Mouse (Mus musculus): ENCODE results near the gene Ltbp1. TPM values are rescaled to one million over a fixed set of nuclear protein-coding genes. Genes with fewer than 3 reads are reported as not detected.

Ltbp1 gene
- polyA plus RNA-seq, 1 experiment from 2014 or later = 1.6 TPM

GRCm38 (mm10) chr17:75236543-75236942 lies 231.2 kb downstream of the Ltbp1 start:
- Histone ChIP-seq H3K9me3 (ENCODE audit: control insufficient read depth, low read length) (no peaks in the 10 kb centered on the region), H3K27ac (ENCODE audit: low read depth, low read length) (no peak overlapping the region), H3K27me3 (replicated peaks; ENCODE audit: control insufficient read depth, insufficient read depth, low read length) (no peaks in the 10 kb centered on the region), H3K4me1 (ENCODE audit: control insufficient read depth, insufficient read depth, low read depth, low read length) (no peaks in the 10 kb centered on the region), H3K4me2 (ENCODE audit: low read length) (no peak overlapping the region), H3K4me3 (ENCODE audit: low read length) (no peak overlapping the region), H3K36me3 (ENCODE audit: control insufficient read depth, insufficient read depth, low read length) (no peaks in the 10 kb centered on the region), H3K9ac (ENCODE audit: low read depth, low read length) (no peak overlapping the region)
- WGBS = 93% methylated on average over 2 of the region's 2 CpGs
- no peak for ATAC-seq

- H3K9ac ChIP-seq (ENCODE audit: low read depth, low read length) = no peak overlapping the region
- H3K4me1 ChIP-seq (ENCODE audit: control insufficient read depth, insufficient read depth, low read depth, low read length) = no peaks in the 10 kb centered on the region
- 94% methylated on average over 3 of the region's 3 CpGs for WGBS
- H3K27ac ChIP-seq (ENCODE audit: low read depth, low read length) = no peak overlapping the region
- no peak overlapping the region for H3K4me3 ChIP-seq (ENCODE audit: low read length)
- H3K4me2 ChIP-seq (ENCODE audit: low read length) = no peak overlapping the region
- ATAC-seq = no peak
- H3K36me3 ChIP-seq (ENCODE audit: control insufficient read depth, insufficient read depth, low read length) = no peaks in the 10 kb centered on the region
- H3K27me3 ChIP-seq (replicated peaks; ENCODE audit: control insufficient read depth, insufficient read depth, low read length) = no peaks in the 10 kb centered on the region
- no peaks in the 10 kb centered on the region for H3K9me3 ChIP-seq (ENCODE audit: control insufficient read depth, low read length)
Measured at GRCm38 (mm10) chr17:75237456-75237855, 232.1 kb downstream of the Ltbp1 start.

DNA sequence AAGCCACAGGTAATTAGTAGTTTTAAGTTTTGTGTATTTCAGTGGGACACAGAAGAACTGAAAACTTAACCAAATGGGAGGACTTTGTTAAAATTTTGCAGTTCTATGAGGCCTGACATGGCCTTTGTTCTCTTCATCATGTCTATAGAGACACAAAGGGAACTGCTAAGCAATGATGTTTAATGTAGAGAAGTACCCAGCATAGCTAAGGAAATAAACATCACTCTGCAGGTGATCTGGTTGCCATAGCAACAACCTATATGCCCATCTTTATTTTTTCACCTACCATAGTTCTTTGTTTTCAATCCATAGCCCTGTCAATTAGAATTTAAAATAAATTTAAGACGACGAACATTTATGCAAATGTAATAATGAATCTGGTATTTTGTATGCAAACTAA lies 233.3 kb downstream of the Ltbp1 start:
- no peak for ATAC-seq
- Histone ChIP-seq H3K9ac (ENCODE audit: low read depth, low read length) (no peak overlapping the region), H3K27me3 (replicated peaks; ENCODE audit: control insufficient read depth, insufficient read depth, low read length) (no peaks in the 10 kb centered on the region), H3K4me1 (ENCODE audit: control insufficient read depth, insufficient read depth, low read depth, low read length) (no peaks in the 10 kb centered on the region), H3K9me3 (ENCODE audit: control insufficient read depth, low read length) (no peaks in the 10 kb centered on the region), H3K4me3 (ENCODE audit: low read length) (no peak overlapping the region), H3K4me2 (ENCODE audit: low read length) (no peak overlapping the region), H3K27ac (ENCODE audit: low read depth, low read length) (no peak overlapping the region), H3K36me3 (ENCODE audit: control insufficient read depth, insufficient read depth, low read length) (no peaks in the 10 kb centered on the region)
- whole genome bisulfite sequencing = 70% methylated on average over 2 of the region's 2 CpGs

GRCm38 (mm10) chr17:75239545-75239944 lies 234.2 kb downstream of the Ltbp1 start:
- 80% methylated on average over 3 of the region's 3 CpGs for WGBS

GRCm38 (mm10) chr17:75242086-75242485 lies 236.7 kb downstream of the Ltbp1 start:
- no peak for ATAC-seq
- no peaks in the 10 kb centered on the region for H3K27me3 ChIP-seq (replicated peaks; ENCODE audit: control insufficient read depth, insufficient read depth, low read length)
- H3K27ac ChIP-seq (ENCODE audit: low read depth, low read length) = no peak overlapping the region
- H3K4me3 ChIP-seq (ENCODE audit: low read length) = no peak overlapping the region
- no peaks in the 10 kb centered on the region for H3K9me3 ChIP-seq (ENCODE audit: control insufficient read depth, low read length)
- H3K9ac ChIP-seq (ENCODE audit: low read depth, low read length) = no peak overlapping the region
- 87% methylated on average over 1 of the region's 1 CpGs for WGBS
- no peaks in the 10 kb centered on the region for H3K36me3 ChIP-seq (ENCODE audit: control insufficient read depth, insufficient read depth, low read length)
- no peaks in the 10 kb centered on the region for H3K4me1 ChIP-seq (ENCODE audit: control insufficient read depth, insufficient read depth, low read depth, low read length)
- H3K4me2 ChIP-seq (ENCODE audit: low read length) = no peak overlapping the region

More at GRCm38 (mm10) chr17:75239545-75239944, 234.2 kb downstream of the Ltbp1 start:
- H3K27me3 ChIP-seq (replicated peaks; ENCODE audit: control insufficient read depth, insufficient read depth, low read length) = no peaks in the 10 kb centered on the region
- no peak overlapping the region for H3K9ac ChIP-seq (ENCODE audit: low read depth, low read length)
- no peaks in the 10 kb centered on the region for H3K9me3 ChIP-seq (ENCODE audit: control insufficient read depth, low read length)
- H3K4me2 ChIP-seq (ENCODE audit: low read length) = no peak overlapping the region
- H3K36me3 ChIP-seq (ENCODE audit: control insufficient read depth, insufficient read depth, low read length) = no peaks in the 10 kb centered on the region
- no peaks in the 10 kb centered on the region for H3K4me1 ChIP-seq (ENCODE audit: control insufficient read depth, insufficient read depth, low read depth, low read length)
- no peak overlapping the region for H3K4me3 ChIP-seq (ENCODE audit: low read length)
- H3K27ac ChIP-seq (ENCODE audit: low read depth, low read length) = no peak overlapping the region
- no peak for ATAC-seq

DNA sequence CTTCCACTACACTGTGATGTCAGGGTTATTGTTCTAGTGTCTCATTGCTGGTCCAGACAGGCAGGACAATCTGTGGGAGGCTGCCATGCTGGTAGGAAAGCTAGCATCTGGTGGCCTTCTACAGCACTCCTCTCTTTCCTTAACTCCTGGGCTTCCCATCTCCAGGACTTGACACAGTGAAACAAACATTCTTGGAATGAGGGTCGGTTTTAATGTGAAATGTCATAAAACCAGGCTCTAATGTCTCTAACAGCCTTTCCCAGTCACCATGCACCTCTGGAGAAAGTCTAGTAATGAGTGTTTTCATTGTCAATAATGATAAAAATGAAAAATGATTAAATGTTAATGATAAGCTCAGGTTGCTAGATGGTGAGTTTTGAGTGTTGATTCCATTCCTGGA lies 237.9 kb downstream of the Ltbp1 start:
- no peaks in the 10 kb centered on the region for H3K36me3 ChIP-seq (ENCODE audit: control insufficient read depth, insufficient read depth, low read length)
- 75% methylated on average over 1 of the region's 1 CpGs for WGBS

GRCm38 (mm10) chr17:75244148-75244547 lies 238.8 kb downstream of the Ltbp1 start:
- Histone ChIP-seq H3K27ac (ENCODE audit: low read depth, low read length) (no peak overlapping the region), H3K9ac (ENCODE audit: low read depth, low read length) (no peak overlapping the region), H3K4me1 (ENCODE audit: control insufficient read depth, insufficient read depth, low read depth, low read length) (no peaks in the 10 kb centered on the region), H3K27me3 (replicated peaks; ENCODE audit: control insufficient read depth, insufficient read depth, low read length) (no peaks in the 10 kb centered on the region), H3K4me2 (ENCODE audit: low read length) (no peak overlapping the region), H3K4me3 (ENCODE audit: low read length) (no peak overlapping the region), H3K9me3 (ENCODE audit: control insufficient read depth, low read length) (no peaks in the 10 kb centered on the region), H3K36me3 (ENCODE audit: control insufficient read depth, insufficient read depth, low read length) (no peaks in the 10 kb centered on the region)
- WGBS = 94% methylated on average over 3 of the region's 3 CpGs
- ATAC-seq = no peak

More for the DNA sequence above, 237.9 kb downstream of the Ltbp1 start:
- no peak overlapping the region for H3K4me2 ChIP-seq (ENCODE audit: low read length)
- H3K4me3 ChIP-seq (ENCODE audit: low read length) = no peak overlapping the region
- H3K9ac ChIP-seq (ENCODE audit: low read depth, low read length) = no peak overlapping the region
- no peaks in the 10 kb centered on the region for H3K9me3 ChIP-seq (ENCODE audit: control insufficient read depth, low read length)
- ATAC-seq = no peak
- H3K4me1 ChIP-seq (ENCODE audit: control insufficient read depth, insufficient read depth, low read depth, low read length) = no peaks in the 10 kb centered on the region
- H3K27me3 ChIP-seq (replicated peaks; ENCODE audit: control insufficient read depth, insufficient read depth, low read length) = no peaks in the 10 kb centered on the region
- no peak overlapping the region for H3K27ac ChIP-seq (ENCODE audit: low read depth, low read length)

DNA sequence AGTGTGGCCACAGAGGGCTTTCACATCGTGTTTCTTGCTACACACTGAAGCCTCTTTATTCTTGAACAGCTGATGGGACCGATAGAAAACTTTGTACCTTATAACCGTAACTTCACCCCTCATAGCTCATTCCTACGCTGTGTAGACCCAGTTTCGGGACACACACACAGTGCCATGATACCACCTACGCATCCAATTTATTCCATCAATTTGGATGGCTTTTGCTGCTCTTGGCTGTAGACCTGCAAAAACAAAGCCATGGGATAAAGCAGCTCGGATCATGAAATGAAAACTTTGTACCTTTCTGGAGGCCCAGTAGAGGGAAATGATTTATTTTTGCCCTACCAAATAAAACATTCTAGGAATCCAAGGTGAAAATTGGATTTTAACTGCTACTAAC lies 239.7 kb downstream of the Ltbp1 start:
- Histone ChIP-seq H3K36me3 (ENCODE audit: control insufficient read depth, insufficient read depth, low read length) (no peaks in the 10 kb centered on the region), H3K9me3 (ENCODE audit: control insufficient read depth, low read length) (no peaks in the 10 kb centered on the region), H3K27ac (ENCODE audit: low read depth, low read length) (no peak overlapping the region), H3K4me1 (ENCODE audit: control insufficient read depth, insufficient read depth, low read depth, low read length) (no peaks in the 10 kb centered on the region), H3K4me2 (ENCODE audit: low read length) (no peak overlapping the region), H3K9ac (ENCODE audit: low read depth, low read length) (no peak overlapping the region), H3K4me3 (ENCODE audit: low read length) (no peak overlapping the region), H3K27me3 (replicated peaks; ENCODE audit: control insufficient read depth, insufficient read depth, low read length) (no peaks in the 10 kb centered on the region)
- WGBS = 93% methylated on average over 7 of the region's 7 CpGs
- ATAC-seq = no peak

- Histone ChIP-seq H3K27me3 (replicated peaks; ENCODE audit: control insufficient read depth, insufficient read depth, low read length) (no peaks in the 10 kb centered on the region), H3K36me3 (ENCODE audit: control insufficient read depth, insufficient read depth, low read length) (no peaks in the 10 kb centered on the region), H3K4me2 (ENCODE audit: low read length) (no peak overlapping the region), H3K9me3 (ENCODE audit: control insufficient read depth, low read length) (no peaks in the 10 kb centered on the region), H3K9ac (ENCODE audit: low read depth, low read length) (no peak overlapping the region), H3K4me1 (ENCODE audit: control insufficient read depth, insufficient read depth, low read depth, low read length) (no peaks in the 10 kb centered on the region), H3K27ac (ENCODE audit: low read depth, low read length) (no peak overlapping the region), H3K4me3 (ENCODE audit: low read length) (no peak overlapping the region)
- WGBS = 53% methylated on average over 10 of the region's 10 CpGs
- no peak for ATAC-seq
Measured at GRCm38 (mm10) chr17:75248632-75249031, 243.3 kb downstream of the Ltbp1 start.

GRCm38 (mm10) chr17:75250571-75250970 lies 245.2 kb downstream of the Ltbp1 start:
- 0 out of 2 replicates have a peak, but pooled peaks cover 2% of the 10 kb centered on the region for H3K4me1 ChIP-seq (ENCODE audit: control insufficient read depth, insufficient read depth, low read depth, low read length)
- H3K9me3 ChIP-seq (ENCODE audit: control insufficient read depth, low read length) = no peaks in the 10 kb centered on the region
- no peak for ATAC-seq
- no peaks in the 10 kb centered on the region for H3K36me3 ChIP-seq (ENCODE audit: control insufficient read depth, insufficient read depth, low read length)
- H3K9ac ChIP-seq (ENCODE audit: low read depth, low read length) = no peak overlapping the region
- no peak overlapping the region for H3K4me3 ChIP-seq (ENCODE audit: low read length)
- H3K4me2 ChIP-seq (ENCODE audit: low read length) = no peak overlapping the region
- no peak overlapping the region for H3K27ac ChIP-seq (ENCODE audit: low read depth, low read length)
- H3K27me3 ChIP-seq (replicated peaks; ENCODE audit: control insufficient read depth, insufficient read depth, low read length) = no peaks in the 10 kb centered on the region
- WGBS = 86% methylated on average over 6 of the region's 6 CpGs

All from hindbrain, embryonic 16.5 days (tissue).